Mouse (Mus musculus): Measurements from ENCODE around the gene Usp35.

GRCm38 (mm10) chr7:97333113-97333898 lies 1.5 kb upstream of the Usp35 start:
- no peak for TF ChIP-seq CTCF (IDR thresholded peaks at IDR 0.05; ENCODE audit: control insufficient read depth, insufficient read depth, low read length)
- TF ChIP-seq POLR2A (IDR thresholded peaks at IDR 0.05; ENCODE audit: borderline replicate concordance, control insufficient read depth, low read depth, low read length): no peak
